Mouse (Mus musculus) embryo, embryonic 9.5 days (tissue): ENCODE results near the gene Sumo1.
A peak's percentile ranks its signal among the peaks of the same experiment; 100 is the strongest.
"Not testable (repeated sequence)": the region's sequence is repeated elsewhere in the genome, so short reads cannot be mapped to it uniquely, and the experiment has no call there.

Source experiments
- DNase-seq: peaks from one replicate; pipeline ENCODE4 v3.0.0-alpha.2; 2017; ENCODE audit errors: extremely low spot score

Gene Sumo1

GRCm38 (mm10) chr1:59670641-59671168, at the start of gene Sumo1:
Sumo1 (minus strand) TSS chr1:59670834.
- peak; percentile 89 for DNase-seq

- peak; percentile 19 for DNase-seq
These were observed 49.3 kb upstream of the Sumo1 start for GRCm38 (mm10) chr1:59719900-59720299.

- DNase-seq, result no peak
These were observed 31.1 kb upstream of the Sumo1 start for GRCm38 (mm10) chr1:59701766-59702165.

GRCm38 (mm10) chr1:59698207-59698606, 27.6 kb upstream of the Sumo1 start:
- no peak for DNase-seq

GRCm38 (mm10) chr1:59697751-59698150, 27.1 kb upstream of the Sumo1 start:
- DNase-seq, result no peak

- no peak for DNase-seq
These were observed 19.8 kb upstream of the Sumo1 start for GRCm38 (mm10) chr1:59690467-59690866.

GRCm38 (mm10) chr1:59687493-59687892, 16.9 kb upstream of the Sumo1 start:
- DNase-seq, result no peak

- peak; percentile 93 for DNase-seq
These were observed 14.5 kb upstream of the Sumo1 start, which contains the start of gene Nop58 for GRCm38 (mm10) chr1:59684819-59685755. Nop58 (plus strand) TSS chr1:59684971.

GRCm38 (mm10) chr1:59683926-59684818, 13.5 kb upstream of the Sumo1 start:
- DNase-seq, result peak; percentile 39

GRCm38 (mm10) chr1:59673661-59674060, 3.0 kb upstream of the Sumo1 start:
- DNase-seq, result no peak

GRCm38 (mm10) chr1:59669962-59670630, 538 bp downstream of the Sumo1 start:
- peak; percentile 61 for DNase-seq

- DNase-seq, result no peak
These were observed 1.8 kb downstream of the Sumo1 start for GRCm38 (mm10) chr1:59668871-59669270.

- DNase-seq, result no peak
These were observed 7.0 kb downstream of the Sumo1 start for GRCm38 (mm10) chr1:59663456-59664135.

GRCm38 (mm10) chr1:59656244-59657171, 14.1 kb downstream of the Sumo1 start:
- DNase-seq, result no peak

GRCm38 (mm10) chr1:59653243-59653911, 17.3 kb downstream of the Sumo1 start:
- no peak for DNase-seq

GRCm38 (mm10) chr1:59651201-59651819, 19.3 kb downstream of the Sumo1 start:
- no peak for DNase-seq

GRCm38 (mm10) chr1:59646502-59646901, 24.1 kb downstream of the Sumo1 start:
- DNase-seq, result not testable (repeated sequence)

GRCm38 (mm10) chr1:59642488-59642887, 28.1 kb downstream of the Sumo1 start:
- no peak for DNase-seq

GRCm38 (mm10) chr1:59638371-59638770, 32.3 kb downstream of the Sumo1 start:
- DNase-seq, result no peak
